Mouse (Mus musculus): ENCODE measurements around the gene Ubtd2.

The Ubtd2 gene

GRCm38 (mm10) chr11:32454800-32455506 is at the start of gene Ubtd2:
Gene Ubtd2, plus strand, starts transcription at chr11:32455370.
- peak; percentile 95 to 96 for DNase-seq (ENCODE audit: low spot score in 2 of 2)

- DNase-seq (ENCODE audit: low spot score in 2 of 2): no peak
These were observed 47.3 kb upstream of the Ubtd2 start for GRCm38 (mm10) chr11:32407863-32408262.

GRCm38 (mm10) chr11:32409052-32409451 is 46.1 kb upstream of the Ubtd2 start:
- no peak for DNase-seq (ENCODE audit: low spot score in 2 of 2)

GRCm38 (mm10) chr11:32409823-32410562 is 45.2 kb upstream of the Ubtd2 start:
- no peak for DNase-seq (ENCODE audit: low spot score in 2 of 2)

GRCm38 (mm10) chr11:32420001-32420400 is 35.2 kb upstream of the Ubtd2 start:
- no peak for DNase-seq (ENCODE audit: low spot score in 2 of 2)

GRCm38 (mm10) chr11:32423311-32423710 is 31.9 kb upstream of the Ubtd2 start:
- no peak for DNase-seq (ENCODE audit: low spot score in 2 of 2)

- no peak for DNase-seq (ENCODE audit: low spot score in 2 of 2)
These were observed 30.6 kb upstream of the Ubtd2 start for GRCm38 (mm10) chr11:32424600-32424999.

GRCm38 (mm10) chr11:32425043-32425658 is 30.0 kb upstream of the Ubtd2 start:
- no peak for DNase-seq (ENCODE audit: low spot score in 2 of 2)

- DNase-seq (ENCODE audit: low spot score in 2 of 2): no peak
These were observed 27.6 kb upstream of the Ubtd2 start for GRCm38 (mm10) chr11:32427537-32427936.

GRCm38 (mm10) chr11:32435410-32436060 is 19.6 kb upstream of the Ubtd2 start:
- no peak for DNase-seq (ENCODE audit: low spot score in 2 of 2)

GRCm38 (mm10) chr11:32442576-32442975 is 12.6 kb upstream of the Ubtd2 start:
- no peak for DNase-seq (ENCODE audit: low spot score in 2 of 2)

GRCm38 (mm10) chr11:32444266-32444665 is 10.9 kb upstream of the Ubtd2 start:
- no peak for DNase-seq (ENCODE audit: low spot score in 2 of 2)

- DNase-seq (ENCODE audit: low spot score in 2 of 2): no peak
These were observed 10.0 kb upstream of the Ubtd2 start for GRCm38 (mm10) chr11:32445135-32445534.

GRCm38 (mm10) chr11:32445637-32446226 is 9.4 kb upstream of the Ubtd2 start:
- DNase-seq (ENCODE audit: low spot score in 2 of 2): no peak

GRCm38 (mm10) chr11:32450216-32450615 is 5.0 kb upstream of the Ubtd2 start:
- peak; percentile 11 to 34 for DNase-seq (ENCODE audit: low spot score in 2 of 2)

- DNase-seq (ENCODE audit: low spot score in 2 of 2): no peak
These were observed 3.9 kb upstream of the Ubtd2 start for GRCm38 (mm10) chr11:32451306-32451705.

- no peak for DNase-seq (ENCODE audit: low spot score in 2 of 2)
These were observed 2.4 kb upstream of the Ubtd2 start for GRCm38 (mm10) chr11:32452745-32453144.

GRCm38 (mm10) chr11:32453353-32453915 is 1.7 kb upstream of the Ubtd2 start:
- no peak for DNase-seq (ENCODE audit: low spot score in 2 of 2)

GRCm38 (mm10) chr11:32454231-32454799 is 855 bp upstream of the Ubtd2 start:
- no peak for DNase-seq (ENCODE audit: low spot score in 2 of 2)

- DNase-seq (ENCODE audit: low spot score in 2 of 2): peak in 1 of 2 experiments; percentile 24
These were observed 454 bp downstream of the Ubtd2 start for GRCm38 (mm10) chr11:32455507-32456141.

- DNase-seq (ENCODE audit: low spot score in 2 of 2): no peak
These were observed 1.2 kb downstream of the Ubtd2 start for GRCm38 (mm10) chr11:32456356-32456755.

Data from spleen, postnatal 10 days (tissue).